Mouse (Mus musculus) splenic B cell, adult 2 months (primary cell): ENCODE measurements around the gene 1700020N01Rik.

Experiments used
- DNase-seq: peaks from one replicate; pipeline ENCODE4 v3.0.0-alpha.2; 2011; ENCODE audit warnings: low read depth, low spot score
- H3K27me3 ChIP-seq: 2 replicates; pipeline ENCODE4 v1.6.1; 2012; ENCODE audit warnings: mild to moderate bottlenecking, low read length, moderate library complexity, mixed read lengths; ENCODE audit not compliant: control insufficient read depth, poor library complexity, insufficient read depth, severe bottlenecking
- H3K36me3 ChIP-seq: 2 replicates; pipeline ENCODE4 v1.6.1; 2012; ENCODE audit warnings: mild to moderate bottlenecking, low read length, moderate library complexity, mixed read lengths; ENCODE audit not compliant: control insufficient read depth, poor library complexity, insufficient read depth, severe bottlenecking

The 1700020N01Rik gene

DNA sequence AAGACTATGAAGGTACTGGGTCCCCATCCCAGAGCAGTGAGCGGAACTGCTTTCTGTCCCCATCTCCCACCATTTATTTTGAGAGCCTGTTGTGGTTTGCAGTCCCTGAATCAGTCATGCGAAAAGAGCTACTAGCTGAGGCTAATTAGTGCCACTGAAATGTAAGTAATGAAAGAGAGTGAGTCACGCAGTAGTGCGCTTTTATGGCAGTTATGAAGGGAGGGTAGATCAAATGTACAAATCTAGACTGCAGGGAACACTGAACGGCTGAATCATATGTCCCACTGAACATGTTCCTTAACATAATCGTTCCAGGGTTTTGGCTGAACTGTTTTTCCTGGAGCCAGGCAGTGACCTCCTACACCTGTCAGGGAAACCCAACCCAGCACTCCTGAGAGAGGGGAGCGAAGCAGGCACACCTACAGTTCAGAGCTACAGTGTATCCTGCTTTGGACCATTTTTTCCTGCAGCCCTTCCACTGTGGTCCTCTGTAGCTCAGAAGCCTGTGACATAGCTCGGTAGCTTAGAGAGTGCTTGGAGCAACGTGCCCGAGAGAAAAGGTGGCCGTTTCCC, 17.1 kb upstream of the 1700020N01Rik start:
- Histone ChIP-seq H3K36me3 (no peaks in the 10 kb centered on the region), H3K27me3 (no peaks in the 10 kb centered on the region)
- DNase-seq = no peak

- Histone ChIP-seq H3K36me3 (no peaks in the 10 kb centered on the region), H3K27me3 (no peaks in the 10 kb centered on the region)
- DNase-seq = no peak
Measured at GRCm38 (mm10) chr10:21577798-21578197, 15.1 kb upstream of the 1700020N01Rik start.

- Histone ChIP-seq H3K27me3 (no peaks in the 10 kb centered on the region), H3K36me3 (no peaks in the 10 kb centered on the region)
- DNase-seq = no peak
Measured at GRCm38 (mm10) chr10:21581546-21581945, 11.4 kb upstream of the 1700020N01Rik start.

- Histone ChIP-seq H3K36me3 (no peaks in the 10 kb centered on the region), H3K27me3 (no peaks in the 10 kb centered on the region)
- DNase-seq = no peak
Measured at GRCm38 (mm10) chr10:21587041-21587440, 5.9 kb upstream of the 1700020N01Rik start.

- no peaks in the 10 kb centered on the region for H3K36me3 ChIP-seq
- DNase-seq = no peak
- no peaks in the 10 kb centered on the region for H3K27me3 ChIP-seq
Measured at GRCm38 (mm10) chr10:21588007-21588852, 4.7 kb upstream of the 1700020N01Rik start.

- peak; percentile 74 for DNase-seq
Measured at GRCm38 (mm10) chr10:21600931-21601330, 8.0 kb downstream of the 1700020N01Rik start.

DNA sequence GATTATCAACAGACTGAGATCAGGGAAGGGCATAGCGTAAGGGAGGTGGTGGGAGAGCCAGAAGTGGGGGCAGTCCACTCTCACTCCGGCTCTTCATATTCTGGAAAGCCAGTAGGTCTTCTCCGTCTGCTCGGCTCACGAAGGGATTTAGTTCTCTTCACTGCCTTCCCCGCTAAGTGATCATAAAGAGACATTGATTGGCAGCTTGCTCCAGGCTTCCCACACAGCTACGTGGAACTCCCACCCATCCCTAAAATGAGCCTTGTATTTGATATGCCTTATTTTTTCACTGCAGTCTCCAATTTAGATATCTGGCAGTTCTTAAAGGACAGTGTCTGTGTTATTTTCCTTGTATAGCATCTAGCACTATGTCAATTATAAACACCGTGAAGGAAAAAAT, 11.5 kb downstream of the 1700020N01Rik start:
- no peak for DNase-seq
- H3K36me3 ChIP-seq = no peaks in the 10 kb centered on the region
- no peaks in the 10 kb centered on the region for H3K27me3 ChIP-seq

More at GRCm38 (mm10) chr10:21600931-21601330, 8.0 kb downstream of the 1700020N01Rik start:
- H3K36me3 ChIP-seq = no peaks in the 10 kb centered on the region
- H3K27me3 ChIP-seq = no peaks in the 10 kb centered on the region; the same call in 1 of the 2 replicates

GRCm38 (mm10) chr10:21605011-21605571, 12.1 kb downstream of the 1700020N01Rik start:
- no peaks in the 10 kb centered on the region for H3K36me3 ChIP-seq
- DNase-seq = no peak

GRCm38 (mm10) chr10:21605601-21606000, 12.7 kb downstream of the 1700020N01Rik start:
- no peak for DNase-seq
- no peaks in the 10 kb centered on the region for H3K27me3 ChIP-seq
- no peaks in the 10 kb centered on the region for H3K36me3 ChIP-seq

More at GRCm38 (mm10) chr10:21605011-21605571, 12.1 kb downstream of the 1700020N01Rik start:
- no peaks in the 10 kb centered on the region for H3K27me3 ChIP-seq

GRCm38 (mm10) chr10:21606931-21607330, 14.0 kb downstream of the 1700020N01Rik start:
- no peaks in the 10 kb centered on the region for H3K27me3 ChIP-seq
- no peaks in the 10 kb centered on the region for H3K36me3 ChIP-seq
- no peak for DNase-seq

- no peak for DNase-seq
- no peaks in the 10 kb centered on the region for H3K36me3 ChIP-seq
- H3K27me3 ChIP-seq = no peaks in the 10 kb centered on the region
Measured at GRCm38 (mm10) chr10:21609583-21609982, 16.6 kb downstream of the 1700020N01Rik start.

- no peaks in the 10 kb centered on the region for H3K36me3 ChIP-seq
- H3K27me3 ChIP-seq = no peaks in the 10 kb centered on the region
- DNase-seq = no peak
Measured at GRCm38 (mm10) chr10:21613021-21613860, 20.3 kb downstream of the 1700020N01Rik start.

- DNase-seq = no peak
- H3K27me3 ChIP-seq = no peaks in the 10 kb centered on the region
- no peaks in the 10 kb centered on the region for H3K36me3 ChIP-seq
Measured at GRCm38 (mm10) chr10:21614520-21614919, 21.6 kb downstream of the 1700020N01Rik start.

DNA sequence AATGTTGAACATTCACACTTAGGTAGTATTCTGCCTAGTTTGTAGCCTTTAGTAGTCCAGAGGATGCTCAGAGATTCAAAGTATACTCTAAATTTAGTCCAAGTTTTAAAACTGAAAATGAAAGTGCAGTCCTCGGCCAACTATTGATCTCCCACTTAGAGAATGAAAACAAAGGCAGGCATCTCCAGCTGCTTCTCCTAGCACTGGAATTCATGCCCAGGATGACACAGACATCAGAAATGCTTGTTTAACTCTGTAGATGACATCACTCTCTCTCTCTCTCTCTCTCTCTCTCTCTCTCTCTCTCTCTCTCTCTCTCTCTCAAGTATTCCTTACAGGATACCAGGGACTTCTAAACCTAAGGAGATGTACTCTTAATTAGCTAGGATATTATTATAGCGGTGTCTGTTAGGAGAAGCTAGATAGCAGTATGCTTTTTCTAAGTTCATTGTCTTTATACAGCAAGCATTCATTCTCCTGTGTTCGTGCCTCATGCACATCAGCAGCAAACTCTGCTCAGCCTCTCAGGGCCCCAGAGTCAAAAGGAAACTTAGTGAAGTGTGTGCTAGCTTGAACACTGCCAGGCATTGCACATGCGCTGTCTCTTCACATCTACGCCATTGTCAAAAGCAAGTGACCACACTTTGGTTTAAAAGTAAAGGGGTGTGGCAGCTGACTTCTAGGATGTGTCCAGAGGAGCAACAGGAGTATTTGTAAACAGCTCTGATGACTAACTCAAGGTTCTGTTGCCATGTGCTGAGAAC, 26.0 kb downstream of the 1700020N01Rik start:
- DNase-seq = peak; percentile 11
- no peaks in the 10 kb centered on the region for H3K27me3 ChIP-seq

More for the DNA sequence above, 26.0 kb downstream of the 1700020N01Rik start:
- H3K36me3 ChIP-seq = no peaks in the 10 kb centered on the region
